Mouse (Mus musculus) left cerebral cortex, adult 8-10 months (tissue): ENCODE data around the gene Skint3. TPM values are rescaled to one million over a fixed set of nuclear protein-coding genes. Genes with fewer than 3 reads are reported as not detected.
"Not testable (repeated sequence)": the region's sequence is repeated elsewhere in the genome, so short reads cannot be mapped to it uniquely, and the experiment has no call there.

Experiments used
- DNase-seq, 2 experiments: peaks; one replicate each; pipeline ENCODE4 v3.0.0; 2022; ENCODE audit warnings: low spot score in 2 of 2
- total RNA-seq, 4 experiments: library from RNA; stranded (reverse); gene quantifications; 2 replicates each; pipeline ENCODE4 v1.2.4; 2022

Gene Skint3
- total RNA-seq: not detected

DNA sequence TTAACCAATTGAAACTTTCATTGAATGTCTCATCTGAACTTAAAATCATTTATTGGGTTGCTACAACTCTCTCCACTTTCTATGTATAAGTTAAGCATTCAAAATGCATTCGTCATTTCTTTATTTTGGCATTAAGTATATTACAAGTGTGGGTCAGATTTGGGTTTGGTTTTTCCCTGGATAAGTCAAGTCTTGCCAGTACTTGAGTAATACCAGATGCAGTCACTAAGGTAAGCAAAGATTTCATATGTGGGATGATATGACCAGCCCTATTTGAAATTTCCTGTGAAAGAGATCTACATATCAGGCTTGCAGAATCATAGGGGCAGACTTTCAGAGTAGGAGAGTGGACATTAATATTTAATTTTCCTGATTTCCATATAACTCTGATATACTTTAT lies at the start of gene Skint3:
TSS of gene Skint3 (plus strand) at position 301 of the 400 bp plus-strand sequence.
- DNase-seq: no peak

DNA sequence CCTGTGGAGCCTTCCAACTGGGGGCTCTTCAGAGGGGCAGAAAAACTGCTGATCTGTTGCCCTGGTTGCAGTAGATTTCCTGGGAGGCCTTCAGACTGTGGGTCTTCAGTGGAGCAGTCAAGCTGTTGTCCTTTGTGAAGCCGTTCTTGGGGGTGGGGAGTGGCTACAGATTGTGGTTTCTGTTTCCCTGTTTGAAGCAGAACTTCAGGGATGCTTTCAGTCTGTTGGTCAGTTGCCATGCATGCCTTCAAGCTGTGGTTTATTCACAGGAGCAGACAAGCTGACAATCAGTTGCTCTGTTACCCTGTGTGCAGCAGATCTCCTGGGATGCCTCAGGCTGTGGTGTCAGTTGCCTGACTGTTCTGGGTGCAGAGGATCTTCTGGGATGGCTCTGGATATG lies 11.4 kb downstream of the Skint3 start:
- no peak for DNase-seq

DNA sequence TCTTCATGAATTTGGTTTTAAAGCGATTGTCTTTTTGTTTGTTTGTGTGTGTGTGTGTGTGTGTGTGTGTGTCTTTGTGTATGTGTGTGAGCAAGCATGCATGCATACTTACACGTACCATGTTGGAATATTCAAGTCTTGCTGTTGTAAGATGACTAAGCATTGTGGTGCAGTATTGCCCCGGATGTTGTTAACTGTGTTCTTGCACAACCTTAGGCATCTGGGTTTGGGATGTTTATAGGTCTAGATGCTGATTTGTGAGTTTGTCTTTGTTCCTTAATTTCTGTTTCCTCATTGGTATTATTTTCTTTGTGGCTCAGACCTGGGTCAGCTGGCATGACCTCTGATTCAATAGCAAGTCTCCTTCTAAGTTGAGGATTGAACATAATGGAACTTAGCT lies 11.9 kb downstream of the Skint3 start:
- no peak for DNase-seq

DNA sequence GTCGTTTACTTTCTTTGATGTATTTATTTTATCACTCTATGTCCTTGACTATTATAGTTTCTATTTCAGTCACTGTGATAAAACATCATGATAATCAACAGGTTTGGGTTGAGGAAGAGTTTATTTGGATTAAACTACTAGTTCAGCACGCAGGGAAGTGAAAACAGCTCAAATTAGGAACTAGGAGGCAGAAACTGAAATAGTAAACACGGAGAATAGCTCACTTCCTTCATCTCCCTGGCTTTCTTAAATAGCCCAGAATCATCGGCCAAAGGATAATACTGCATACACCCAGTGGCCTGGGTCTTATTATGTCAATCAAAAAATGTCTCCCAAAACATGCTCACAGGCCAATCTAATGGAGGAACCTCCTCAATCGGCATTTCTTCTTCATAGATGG lies 24.0 kb downstream of the Skint3 start:
- DNase-seq: no peak

DNA sequence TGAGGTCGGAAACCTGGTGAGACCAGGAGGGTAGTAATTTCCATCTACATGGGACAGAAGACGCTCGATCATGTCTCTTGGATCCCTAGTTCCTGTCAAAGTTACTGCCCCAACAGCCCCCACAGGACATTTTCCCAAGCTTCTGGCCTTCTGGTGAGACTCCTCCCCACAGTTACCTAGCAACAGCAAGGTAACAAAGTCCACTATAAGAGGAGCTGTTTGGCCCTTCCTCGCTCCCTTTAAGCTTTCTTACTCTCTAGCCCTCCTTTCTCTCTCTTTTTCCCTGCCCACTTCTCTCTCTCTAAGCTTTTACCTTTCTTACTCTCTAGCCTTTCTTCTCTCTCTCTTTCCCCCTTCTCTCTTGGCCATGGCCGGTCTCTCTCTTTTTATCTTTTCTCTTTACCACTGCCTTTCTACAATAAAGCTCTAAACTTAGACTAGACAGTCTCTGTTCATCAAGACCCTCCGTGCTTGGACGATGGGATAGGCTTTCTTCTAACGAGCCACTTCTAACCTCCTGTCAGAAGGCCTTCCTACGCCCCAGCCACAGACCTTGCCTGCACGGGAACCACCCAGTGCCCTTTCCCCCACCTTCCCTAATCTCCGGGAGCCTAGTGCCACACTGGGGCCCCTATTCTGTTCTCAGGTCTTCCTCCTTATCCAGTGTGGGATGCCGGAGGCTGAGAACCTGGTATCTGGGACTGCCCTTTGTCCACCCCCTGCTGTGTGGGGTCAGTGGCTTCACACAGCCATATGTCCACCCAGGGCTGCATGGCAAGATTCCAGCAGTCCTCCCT lies 55.3 kb downstream of the Skint3 start:
- DNase-seq: no peak

DNA sequence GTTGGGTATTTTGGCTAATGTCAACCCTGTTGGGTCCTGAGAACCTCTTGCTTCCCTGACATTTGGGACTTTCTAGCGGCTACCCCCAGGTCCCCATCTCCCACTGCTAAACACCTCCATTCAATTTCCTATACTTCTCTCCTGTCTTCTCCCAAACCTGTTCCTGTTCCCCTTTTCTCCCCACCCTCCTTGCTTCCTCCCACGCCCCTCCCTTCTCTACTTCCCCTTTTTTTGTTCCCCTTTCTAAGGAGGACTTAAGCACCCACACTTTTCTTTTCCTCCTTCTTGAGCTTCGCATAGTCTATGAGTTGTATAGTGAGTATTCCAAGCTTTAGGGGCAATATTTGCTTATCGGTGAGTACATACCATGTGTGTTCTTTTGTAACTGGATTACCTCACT lies 56.4 kb downstream of the Skint3 start:
- no peak for DNase-seq

DNA sequence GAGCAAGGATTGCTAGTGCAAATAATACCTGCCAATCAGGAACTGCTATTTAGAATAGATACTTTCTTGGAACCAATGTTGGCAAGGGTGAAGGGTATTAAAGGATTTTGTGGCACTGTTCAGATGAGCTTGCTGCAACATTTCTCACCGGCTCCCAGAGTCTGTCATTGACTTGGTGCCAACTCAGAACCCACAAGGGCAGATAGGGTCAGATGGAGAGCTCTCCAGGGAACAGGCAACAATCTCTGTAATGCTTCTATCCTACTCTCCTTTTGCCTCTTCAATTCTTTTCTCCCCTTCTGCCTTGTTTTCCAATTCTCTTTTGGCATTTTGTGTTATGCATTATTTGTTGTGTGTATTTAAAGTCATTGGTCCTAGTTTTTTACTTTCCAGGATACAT lies 70.3 kb downstream of the Skint3 start:
- no peak for DNase-seq

DNA sequence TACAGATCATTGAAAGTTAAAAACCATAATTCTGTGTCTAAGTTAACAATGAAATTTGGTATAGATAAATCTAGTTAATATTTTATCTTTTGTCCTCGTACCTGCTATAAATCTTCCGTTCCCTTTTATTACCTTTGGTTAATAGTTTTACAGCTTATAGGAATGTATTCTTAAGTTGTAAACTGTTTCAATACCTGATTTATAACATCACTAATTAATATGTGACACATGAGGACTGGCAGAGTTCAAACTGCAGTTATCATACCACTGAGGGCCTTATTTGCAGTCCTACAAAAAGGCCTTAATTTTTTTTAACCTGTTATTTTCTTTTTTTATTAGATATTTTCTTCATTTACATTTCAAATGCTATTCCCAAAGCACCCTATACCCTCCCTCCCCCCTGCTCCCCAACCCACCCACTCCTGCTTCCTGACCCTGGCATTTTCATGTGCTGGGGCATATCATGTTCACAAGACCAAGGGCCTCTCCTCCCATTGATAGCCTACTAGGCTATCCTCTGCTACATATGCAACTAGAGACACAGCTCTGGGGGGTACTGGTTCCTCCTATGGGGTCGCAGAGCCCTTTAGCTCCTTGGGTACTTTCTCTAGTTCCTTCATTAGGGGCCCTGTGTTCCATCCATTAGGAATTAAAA lies 70.9 kb downstream of the Skint3 start:
- no peak for DNase-seq

DNA sequence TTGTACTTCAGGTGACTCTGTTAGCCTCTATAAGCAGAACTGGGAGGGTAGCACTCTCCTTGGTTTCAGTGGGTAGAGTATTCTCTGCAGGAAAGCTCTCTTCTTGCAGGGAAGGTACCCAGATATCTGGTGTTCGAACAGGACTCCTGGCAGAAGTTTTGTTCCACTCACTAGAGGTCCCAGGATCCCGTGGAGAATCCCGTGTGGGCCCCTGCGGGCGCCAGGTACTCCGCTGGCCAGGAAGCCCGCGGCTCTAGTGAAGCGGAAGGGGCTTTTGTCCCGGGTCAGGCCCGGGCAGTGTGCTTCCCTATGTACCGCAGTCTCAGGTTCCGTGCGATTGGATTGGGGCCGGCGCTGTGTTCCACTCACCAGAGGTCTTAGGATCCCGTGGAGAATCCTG lies 117.1 kb downstream of the Skint3 start:
- DNase-seq: not testable (repeated sequence)

Other genes starting within 250 kb of the Skint3 start
- not detected for gene Skint1, start 226.0 kb upstream of the Skint3 start, total RNA-seq
- not detected for gene Skint4, start 160.2 kb upstream of the Skint3 start, total RNA-seq
- gene Skint9, start 201.7 kb downstream of the Skint3 start, total RNA-seq: not detected